Mouse (Mus musculus): ENCODE results near the gene Rap1gds1. TPM values are rescaled to one million over a fixed set of nuclear protein-coding genes. Genes with fewer than 3 reads are reported as not detected.

Rap1gds1 gene
- 24.2 TPM for polyA plus RNA-seq (2014; fragmentation: Illumina TruSeq; extraction: RNeasy Lipid Tissue Mini Kit (QIAGEN cat#74804); ENCODE audit: low read depth, low replicate concordance)

GRCm38 (mm10) chr3:139074484-139075211 lies at the start of gene Rap1gds1:
TSS of gene Rap1gds1 (minus strand) at chr3:139075201.

Other genes starting within 250 kb of the Rap1gds1 start
- not detected for gene Stpg2, start 130.5 kb upstream of the Rap1gds1 start, polyA plus RNA-seq (2014; fragmentation: Illumina TruSeq; extraction: RNeasy Lipid Tissue Mini Kit (QIAGEN cat#74804); ENCODE audit: low read depth, low replicate concordance)